Mouse (Mus musculus) erythroblast, embryonic 14.5 days (primary cell): ENCODE measurements around the gene Ebp. TPM values are rescaled to one million over a fixed set of nuclear protein-coding genes. Genes with fewer than 3 reads are reported as not detected.
A peak's percentile ranks its signal among the peaks of the same experiment; 100 is the strongest.

Experiments used
- H3K27me3 ChIP-seq: 2 replicates; pipeline ENCODE4 v1.6.1; 2012; ENCODE audit warnings: inconsistent platforms; ENCODE audit not compliant: control insufficient read depth
- H3K36me3 ChIP-seq: 2 replicates; pipeline ENCODE4 v1.6.1; 2012; ENCODE audit warnings: mild to moderate bottlenecking, inconsistent platforms; ENCODE audit not compliant: control insufficient read depth
- H3K4me1 ChIP-seq: 2 replicates; pipeline ENCODE4 v1.6.1; 2012; ENCODE audit warnings: inconsistent platforms; ENCODE audit not compliant: control insufficient read depth
- H3K4me3 ChIP-seq: replicated peaks from 2 replicates; pipeline ENCODE3; 2012; ENCODE audit warnings: moderate library complexity, mild to moderate bottlenecking, inconsistent platforms
- H3K9me3 ChIP-seq: 2 replicates; pipeline ENCODE4 v1.6.1; 2012; ENCODE audit warnings: low read length, inconsistent platforms, mixed read lengths; ENCODE audit not compliant: control insufficient read depth
- GATA1 ChIP-seq: IDR thresholded peaks from 2 replicates; pipeline ENCODE4 v1.6.1; 2012; ENCODE audit warnings: low read length, inconsistent platforms, mixed read lengths
- TAL1 ChIP-seq: IDR thresholded peaks from 3 replicates; pipeline ENCODE4 v1.6.1; 2012; ENCODE audit warnings: low read length, inconsistent platforms, mixed read lengths
- polyA plus RNA-seq: library from polyadenylated mRNA; stranded (reverse); fragments of >175 nt; gene quantifications from 2 replicates; pipeline ENCODE4 v1.2.3, GENCODE M21; 2012

Ebp gene
- polyA plus RNA-seq, 1 experiment = 0.57 TPM

DNA sequence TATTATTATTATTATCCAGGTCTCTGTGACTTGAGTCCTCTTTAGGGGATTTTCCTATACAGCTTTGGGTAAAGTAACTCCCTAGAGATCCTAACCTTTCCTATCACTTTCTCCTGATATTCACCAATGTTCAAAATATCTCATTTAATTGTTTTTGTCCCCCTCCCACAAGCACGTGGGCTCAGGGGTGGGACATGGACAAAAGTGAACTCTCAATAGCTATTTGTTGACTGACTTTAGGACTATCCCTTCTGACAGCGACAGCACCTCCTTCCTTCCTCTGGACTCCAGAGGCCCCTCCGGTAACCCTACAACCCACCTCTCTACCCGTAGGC lies 18.2 kb downstream of the Ebp start:
- H3K4me3 ChIP-seq = peak overlapping the region; percentile 68
- H3K36me3 ChIP-seq = peaks cover 28% of the 10 kb centered on the region
- no peaks in the 10 kb centered on the region for H3K27me3 ChIP-seq
- peaks cover 26% of the 10 kb centered on the region for H3K4me1 ChIP-seq
- 0 out of 2 replicates have a peak, but pooled peaks cover 2% of the 10 kb centered on the region for H3K9me3 ChIP-seq
- TF ChIP-seq TAL1 (no peak), GATA1 (no peak)

DNA sequence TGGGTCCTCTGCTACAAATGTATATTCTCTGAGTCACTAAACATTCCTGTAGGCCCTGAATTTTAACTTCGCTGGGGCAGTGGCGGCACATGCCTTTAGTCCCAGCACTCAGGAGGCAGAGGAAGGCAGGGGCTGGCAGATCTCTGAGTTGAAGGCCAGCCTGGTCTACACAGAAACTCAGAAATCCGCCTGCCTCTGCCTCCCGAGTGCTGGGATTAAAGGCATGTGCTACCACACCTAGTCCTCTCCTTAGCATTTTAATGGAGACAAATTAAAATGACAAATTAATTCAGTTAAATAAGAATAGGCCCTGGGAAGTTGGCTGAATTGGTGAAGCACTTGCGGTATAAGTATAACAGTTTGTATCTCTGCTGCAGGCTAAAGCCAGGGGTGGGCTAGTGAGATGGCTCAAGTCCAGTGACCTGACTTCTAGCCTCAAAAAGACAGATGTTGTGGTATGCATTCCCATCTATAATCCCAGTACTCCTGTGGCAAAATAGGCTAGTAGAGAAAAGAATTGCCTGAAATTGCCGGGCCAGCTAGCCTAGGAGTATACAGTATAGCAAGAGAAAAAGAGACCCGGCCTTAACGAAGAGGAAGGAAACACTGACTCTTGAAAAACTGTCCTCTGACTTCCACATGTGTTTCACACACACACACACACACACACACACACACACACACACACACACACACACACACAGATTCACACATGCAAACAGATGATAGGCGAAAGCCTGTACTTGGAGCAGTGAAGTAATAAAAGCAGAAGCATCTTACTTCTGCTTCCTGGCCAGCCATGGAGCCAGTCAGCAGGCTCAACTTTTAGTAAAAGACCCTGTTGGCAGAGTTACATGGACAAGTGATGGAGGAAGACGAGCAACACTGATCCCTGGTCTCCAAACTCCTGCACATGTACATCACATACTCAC lies 25.3 kb downstream of the Ebp start:
- no peak for TF ChIP-seq TAL1
- TF ChIP-seq GATA1 = no peak
- no peaks in the 10 kb centered on the region for H3K27me3 ChIP-seq
- H3K9me3 ChIP-seq = no peaks in the 10 kb centered on the region
- no peak overlapping the region for H3K4me3 ChIP-seq
- peaks cover 41% of the 10 kb centered on the region for H3K36me3 ChIP-seq
- H3K4me1 ChIP-seq = no peaks in the 10 kb centered on the region

DNA sequence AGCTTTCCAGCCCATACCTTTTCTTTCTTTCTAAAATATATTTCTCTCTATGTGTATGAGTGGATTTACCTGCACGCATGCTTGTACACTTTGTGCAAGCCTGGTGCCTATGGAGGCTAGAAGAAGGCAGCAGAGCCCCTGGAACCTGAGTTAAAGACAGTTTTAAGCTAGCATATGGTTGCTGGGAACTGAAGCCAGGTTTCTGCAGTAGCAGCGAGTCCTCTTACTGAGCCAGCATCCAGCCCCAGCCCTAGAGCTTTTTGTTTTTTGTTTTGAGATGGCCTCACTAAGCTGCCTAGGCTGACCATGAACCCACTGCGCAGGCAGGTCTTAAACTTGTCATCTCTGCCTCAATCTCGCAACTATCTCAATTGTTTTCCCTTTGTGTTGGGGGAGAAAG lies 28.8 kb downstream of the Ebp start:
- no peaks in the 10 kb centered on the region for H3K27me3 ChIP-seq
- H3K4me1 ChIP-seq = no peaks in the 10 kb centered on the region
- H3K4me3 ChIP-seq = no peak overlapping the region
- H3K9me3 ChIP-seq = no peaks in the 10 kb centered on the region
- peaks cover 20% of the 10 kb centered on the region for H3K36me3 ChIP-seq
- TF ChIP-seq GATA1 (no peak), TAL1 (no peak)

DNA sequence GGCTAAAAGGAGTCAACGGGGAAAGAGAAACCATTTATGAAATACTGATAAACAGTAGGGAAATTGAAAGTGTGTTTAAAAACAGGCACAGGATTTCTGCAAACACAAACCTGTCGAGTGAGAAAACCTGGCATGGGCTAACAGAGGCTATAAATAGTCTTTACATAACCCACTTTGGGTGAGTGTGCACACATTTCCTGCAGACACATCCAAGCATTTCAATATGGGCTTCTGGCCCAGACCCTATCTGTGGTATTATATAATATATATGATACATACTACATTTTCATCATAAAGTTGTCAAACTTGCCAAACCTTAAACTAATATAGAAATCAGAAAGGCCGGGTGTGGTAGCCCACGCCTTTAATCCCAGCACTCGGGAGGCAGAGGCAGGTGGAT lies 30.2 kb downstream of the Ebp start:
- H3K4me3 ChIP-seq = no peak overlapping the region
- peaks cover 18% of the 10 kb centered on the region for H3K36me3 ChIP-seq
- TF ChIP-seq TAL1 = no peak
- TF ChIP-seq GATA1 = no peak
- no peaks in the 10 kb centered on the region for H3K4me1 ChIP-seq
- H3K9me3 ChIP-seq = no peaks in the 10 kb centered on the region
- H3K27me3 ChIP-seq = no peaks in the 10 kb centered on the region

GRCm38 (mm10) chrX:8145153-8145991 lies 47.9 kb downstream of the Ebp start, which contains the start of gene Rbm3:
TSS of gene Rbm3 (minus strand) at chrX:8145880.
- H3K36me3 ChIP-seq = peaks cover 42% of the 10 kb centered on the region
- peaks cover 48% of the 10 kb centered on the region for H3K4me1 ChIP-seq
- no peak for TF ChIP-seq GATA1
- no peak for TF ChIP-seq TAL1
- H3K4me3 ChIP-seq = peak within 1 kb of the TSS; percentile 93
- peaks cover 9% of the 10 kb centered on the region for H3K9me3 ChIP-seq
- no peaks in the 10 kb centered on the region for H3K27me3 ChIP-seq

GRCm38 (mm10) chrX:8143750-8144149 lies 49.6 kb downstream of the Ebp start:
- H3K4me3 ChIP-seq = peak overlapping the region; percentile 93
- peaks cover 59% of the 10 kb centered on the region for H3K36me3 ChIP-seq
- peaks cover 48% of the 10 kb centered on the region for H3K4me1 ChIP-seq
- no peaks in the 10 kb centered on the region for H3K27me3 ChIP-seq
- TF ChIP-seq TAL1 = no peak
- peaks cover 9% of the 10 kb centered on the region for H3K9me3 ChIP-seq

DNA sequence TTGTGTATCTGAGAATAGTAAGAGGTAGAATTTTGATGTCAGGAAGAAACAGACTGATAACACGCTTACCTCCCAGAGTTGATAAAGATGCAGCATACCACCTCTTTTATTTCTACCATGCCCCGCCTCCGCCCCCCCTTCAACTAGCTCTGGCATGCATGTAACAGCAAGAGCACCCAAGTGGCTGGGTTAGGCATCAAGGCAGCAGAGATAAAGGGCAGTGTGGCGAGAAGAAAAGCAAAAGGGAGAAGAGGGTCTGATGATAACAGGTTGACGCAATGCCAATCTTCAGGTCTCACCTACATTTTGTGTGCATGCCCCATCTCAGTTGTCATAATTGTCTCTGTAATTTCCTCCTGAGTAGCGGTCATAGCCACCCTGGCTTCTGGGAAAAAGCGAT lies 50.4 kb downstream of the Ebp start:
- H3K4me3 ChIP-seq = peak overlapping the region; percentile 93

DNA sequence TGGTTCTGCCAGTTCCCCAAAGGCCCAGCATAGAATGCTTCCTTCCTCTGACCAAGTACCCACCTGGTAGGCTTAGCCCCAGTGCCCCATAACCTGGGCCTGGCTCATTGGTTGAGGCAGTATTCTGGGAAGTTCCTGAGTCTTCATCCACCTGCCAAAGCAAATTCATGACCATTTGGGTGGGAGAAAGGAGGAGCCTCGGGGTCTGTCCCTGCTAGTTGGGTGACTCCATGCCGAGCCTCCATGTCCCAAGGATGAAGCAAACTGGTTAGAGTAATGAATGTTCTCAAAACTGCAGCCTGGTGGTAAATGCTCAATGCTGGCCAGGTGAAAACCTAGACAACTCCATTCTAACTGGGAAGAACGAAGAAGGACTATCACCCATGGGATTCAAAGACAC lies 52.3 kb downstream of the Ebp start:
- Histone ChIP-seq H3K4me1 (peaks cover 30% of the 10 kb centered on the region), H3K4me3 (no peak overlapping the region), H3K36me3 (peaks cover 85% of the 10 kb centered on the region), H3K27me3 (no peaks in the 10 kb centered on the region), H3K9me3 (peaks cover 9% of the 10 kb centered on the region)
- TF ChIP-seq GATA1 = no peak
- no peak for TF ChIP-seq TAL1

More for the DNA sequence above, 50.4 kb downstream of the Ebp start:
- no peak for TF ChIP-seq GATA1
- TF ChIP-seq TAL1 = no peak
- H3K36me3 ChIP-seq = peaks cover 67% of the 10 kb centered on the region
- peaks cover 41% of the 10 kb centered on the region for H3K4me1 ChIP-seq
- no peaks in the 10 kb centered on the region for H3K27me3 ChIP-seq
- H3K9me3 ChIP-seq = peaks cover 9% of the 10 kb centered on the region

GRCm38 (mm10) chrX:8140446-8140845 lies 52.9 kb downstream of the Ebp start:
- no peak for TF ChIP-seq TAL1
- no peak for TF ChIP-seq GATA1
- no peak overlapping the region for H3K4me3 ChIP-seq
- H3K4me1 ChIP-seq = peaks cover 28% of the 10 kb centered on the region
- peaks cover 88% of the 10 kb centered on the region for H3K36me3 ChIP-seq
- peaks cover 9% of the 10 kb centered on the region for H3K9me3 ChIP-seq
- no peaks in the 10 kb centered on the region for H3K27me3 ChIP-seq
